Mouse (Mus musculus) Patski (cell line): ENCODE measurements at regions not wholly inside any gene's neighbourhood (a gene's known extent, or its start where the extent isn't known, plus 50 kb on each side); places are given as distances from the start of the nearest gene placed in this dataset.

Experiments used
- ATAC-seq: fragments of 100-300 bp; one replicate; pipeline ENCODE4 v1.8.0; 2021
- CTCF ChIA-PET: fragments of 350-600 bp; sonication (Branson Sonifier 250); formaldehyde crosslinking; loops from one replicate; lab custom pipeline; 2022; ENCODE audit warnings: inconsistent platforms; lab: Charles Lee
- POLR2A ChIA-PET: fragments of 350-600 bp; sonication (Branson Sonifier 250); formaldehyde crosslinking; loops from one replicate; lab custom pipeline; 2022; ENCODE audit warnings: antibody characterized with exemption, inconsistent platforms; lab: Charles Lee
- DNase-seq: peaks from one replicate; pipeline ENCODE4 v3.0.0-alpha.2; 2011; ENCODE audit warnings: low read depth, low spot score
- H3K27me3 ChIP-seq: fragments of 371-371 bp; one replicate; pipeline ENCODE4 v1.5.1; 2021
- CTCF ChIP-seq: fragments of 100-300 bp; IDR thresholded peaks from one replicate; pipeline ENCODE4 v1.5.1; 2021
- in situ Hi-C: fragments of 300-500 bp; cut with MboI; formaldehyde crosslinking; loops from 3 replicates; pipeline ENCODE4 v1.11.1; 2018; ENCODE audit warnings: low pct_unique_long_range_greater_than_20kb, mixed read lengths

DNA sequence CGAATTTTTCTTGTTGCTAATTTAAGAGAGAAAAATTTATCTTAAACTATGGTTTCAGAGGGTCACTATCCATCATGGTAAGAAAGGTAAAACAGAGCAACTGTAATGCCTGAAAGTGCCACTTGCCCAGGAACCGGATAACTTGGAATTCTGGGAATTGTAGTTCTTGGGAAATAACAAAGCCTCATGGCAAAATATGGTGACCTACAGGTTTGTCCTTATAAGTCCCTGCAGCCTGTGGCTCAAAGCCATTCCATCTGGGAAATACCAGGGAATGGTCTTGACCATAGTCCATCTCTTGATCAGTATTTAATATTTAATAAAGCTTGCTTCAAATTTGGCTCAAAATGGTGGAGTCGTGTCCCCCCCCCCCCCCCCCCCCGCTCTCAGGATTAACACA lies 111.9 kb upstream of the Gpr139 start:
- DNase-seq (no peak), ATAC-seq (no peak)
- CTCF ChIA-PET: no interaction called here
- no peak for TF ChIP-seq CTCF
- in situ Hi-C loops: no loop called here
- no peaks in the 10 kb centered on the region for H3K27me3 ChIP-seq
- POLR2A ChIA-PET: no interaction called here

GRCm38 (mm10) chr7:119291442-119291841 lies 107.0 kb upstream of the Gpr139 start:
- ChIA-PET POLR2A (no interaction called here), CTCF (no interaction called here)
- DNase-seq: no peak
- no peak for TF ChIP-seq CTCF
- ATAC-seq: no peak
- H3K27me3 ChIP-seq: no peaks in the 10 kb centered on the region
- in situ Hi-C loops: no loop called here

DNA sequence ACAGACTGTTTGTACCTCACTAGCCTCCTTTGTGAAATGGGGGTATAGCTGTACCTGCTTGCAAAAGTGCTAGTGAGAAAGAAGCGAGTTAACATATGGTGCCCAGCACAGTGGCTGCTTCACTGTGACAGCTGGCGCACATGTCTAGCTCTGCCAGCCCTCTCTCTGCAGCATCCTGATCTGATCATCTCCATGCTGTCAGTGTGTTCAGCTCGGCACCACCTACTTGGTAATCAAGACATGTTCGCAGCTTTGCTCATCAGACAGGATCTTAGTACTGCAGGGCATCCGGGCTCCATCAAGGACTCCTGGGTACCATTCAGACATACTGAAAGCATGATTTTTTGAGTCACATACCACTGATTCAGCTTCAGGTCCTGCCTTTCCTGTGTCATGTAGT lies 100.9 kb upstream of the Gpr139 start:
- TF ChIP-seq CTCF: no peak
- ChIA-PET CTCF (interaction anchor here (1.4 kb wide), 1 partner anchor 25 kb away, joined by 4 read pairs; no protein-coding TSS in a partner anchor), POLR2A (no interaction called here)
- in situ Hi-C loops: no loop called here
- ATAC-seq (no peak), DNase-seq (no peak)
- no peaks in the 10 kb centered on the region for H3K27me3 ChIP-seq

GRCm38 (mm10) chr7:119279896-119280661 lies 95.7 kb upstream of the Gpr139 start:
- POLR2A ChIA-PET: no interaction called here
- no peaks in the 10 kb centered on the region for H3K27me3 ChIP-seq
- in situ Hi-C loops: no loop called here
- ATAC-seq: no peak
- no peak for DNase-seq
- no peak for TF ChIP-seq CTCF
- CTCF ChIA-PET: no interaction called here

- no peaks in the 10 kb centered on the region for H3K27me3 ChIP-seq
- in situ Hi-C loops: no loop called here
- TF ChIP-seq CTCF: no peak
- ChIA-PET CTCF (no interaction called here), POLR2A (no interaction called here)
- DNase-seq: no peak
- ATAC-seq: no peak
Observed at GRCm38 (mm10) chr7:119272621-119273020, 88.2 kb upstream of the Gpr139 start.

DNA sequence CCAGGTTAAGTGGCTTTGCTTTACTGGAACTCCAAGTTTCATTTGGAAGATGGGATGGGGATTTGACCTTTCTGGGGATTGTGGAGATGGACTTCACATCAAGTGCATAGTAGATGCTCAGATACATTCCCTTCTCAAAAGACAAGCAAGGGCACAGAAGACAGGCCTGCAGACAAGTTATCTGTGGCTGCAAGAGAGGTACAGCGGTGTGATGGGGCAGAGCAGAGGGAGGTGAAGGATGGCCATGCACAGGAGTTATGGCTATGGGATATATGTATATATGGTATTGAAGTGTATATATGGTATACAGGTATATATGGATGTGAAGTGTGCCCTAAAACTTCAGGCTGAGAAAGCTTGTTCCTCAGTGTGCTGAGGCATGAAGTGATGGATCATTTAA lies 87.0 kb upstream of the Gpr139 start:
- TF ChIP-seq CTCF: no peak
- ATAC-seq (no peak), DNase-seq (no peak)
- H3K27me3 ChIP-seq: peaks cover 2% of the 10 kb centered on the region
- POLR2A ChIA-PET: no interaction called here
- CTCF ChIA-PET: interaction anchor here (0.6 kb wide), 1 partner anchor 31 kb away, joined by 3 read pairs; no protein-coding TSS in a partner anchor
- in situ Hi-C loops: no loop called here

DNA sequence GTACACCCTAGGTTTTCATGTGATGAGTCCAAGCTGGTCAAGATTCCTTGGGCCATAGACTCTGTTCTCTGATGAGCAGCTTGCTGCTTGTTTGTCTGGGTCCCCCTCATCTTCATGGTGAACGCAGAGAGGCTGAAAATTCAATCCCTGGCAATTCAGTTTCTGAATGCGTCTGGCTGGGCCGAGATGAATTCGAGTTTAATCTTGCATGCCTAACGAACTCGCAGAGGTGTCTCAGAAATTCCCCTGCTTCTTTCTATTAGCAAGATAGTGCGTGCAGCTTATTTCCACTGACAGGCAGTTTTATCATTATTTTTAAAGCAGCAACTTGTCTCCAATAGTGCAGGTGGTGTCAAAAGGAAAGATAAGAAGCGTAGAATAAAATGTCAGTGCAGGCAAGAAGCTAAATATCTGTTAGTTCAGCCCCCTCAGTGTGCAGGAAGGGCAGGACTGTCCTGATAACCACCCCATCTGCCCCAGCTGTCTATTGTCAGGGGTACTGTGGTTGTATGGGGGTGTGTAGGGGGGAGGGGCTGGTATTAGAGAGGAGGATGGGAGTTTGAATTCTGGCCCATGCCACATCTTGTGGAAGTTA lies 86.5 kb upstream of the Gpr139 start:
- no peak for ATAC-seq

GRCm38 (mm10) chr7:119258222-119258621 lies 73.8 kb upstream of the Gpr139 start:
- ChIA-PET POLR2A (interaction anchor here (0.8 kb wide), 1 partner anchor 25 kb away, joined by 3 read pairs; no protein-coding TSS in a partner anchor), CTCF (no interaction called here)
- H3K27me3 ChIP-seq: no peaks in the 10 kb centered on the region
- DNase-seq (no peak), ATAC-seq (no peak)
- in situ Hi-C loops: no loop called here
- no peak for TF ChIP-seq CTCF

More for the DNA sequence above, 86.5 kb upstream of the Gpr139 start:
- CTCF ChIA-PET: no interaction called here
- no peak for TF ChIP-seq CTCF
- POLR2A ChIA-PET: no interaction called here
- DNase-seq: no peak
- peaks cover 4% of the 10 kb centered on the region for H3K27me3 ChIP-seq
- in situ Hi-C loops: no loop called here

DNA sequence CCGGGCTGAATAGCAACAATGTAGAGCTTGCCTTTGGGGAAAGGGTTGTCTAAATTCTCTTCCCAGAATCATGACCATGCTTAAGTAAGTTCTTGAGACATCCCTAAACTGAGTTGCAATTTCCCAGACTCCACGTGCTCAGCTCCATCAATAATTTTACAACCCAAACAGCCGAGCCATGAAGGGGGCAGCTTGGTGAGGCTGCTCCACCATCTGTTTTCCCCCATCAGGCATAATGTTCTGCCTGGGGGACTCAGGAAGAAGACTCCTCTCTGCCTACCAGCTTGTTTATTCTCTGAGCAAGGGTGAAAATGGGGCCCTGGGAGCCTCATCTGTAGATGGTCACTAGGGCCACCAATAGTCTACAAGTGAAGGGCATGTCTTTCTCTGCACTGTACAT lies 72.5 kb upstream of the Gpr139 start:
- H3K27me3 ChIP-seq: no peaks in the 10 kb centered on the region
- TF ChIP-seq CTCF: no peak
- ChIA-PET CTCF (no interaction called here), POLR2A (no interaction called here)
- DNase-seq (no peak), ATAC-seq (no peak)
- in situ Hi-C loops: no loop called here

DNA sequence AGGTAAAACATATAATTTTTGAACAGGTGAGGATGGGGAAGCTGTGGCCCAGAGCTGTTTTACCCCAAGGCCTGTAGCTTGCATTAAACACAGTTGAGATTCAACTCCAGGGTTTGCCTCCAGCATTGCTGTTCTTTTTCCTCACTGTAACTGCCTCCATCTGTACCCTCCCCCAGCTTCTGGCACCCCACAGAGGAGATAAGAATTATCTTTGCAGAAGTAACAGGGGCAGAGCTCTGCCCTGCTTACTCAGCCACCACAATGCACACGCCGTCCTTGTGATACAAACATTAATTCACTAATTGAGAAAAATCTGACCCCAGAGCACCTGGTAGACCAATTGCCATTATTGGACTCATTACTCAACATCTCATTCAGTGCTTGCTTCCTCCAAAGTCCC lies 68.3 kb upstream of the Gpr139 start:
- no peaks in the 10 kb centered on the region for H3K27me3 ChIP-seq
- no peak for ATAC-seq
- POLR2A ChIA-PET: no interaction called here
- no peak for DNase-seq
- CTCF ChIA-PET: no interaction called here
- in situ Hi-C loops: no loop called here
- no peak for TF ChIP-seq CTCF

- TF ChIP-seq CTCF: no peak
- H3K27me3 ChIP-seq: no peaks in the 10 kb centered on the region
- CTCF ChIA-PET: no interaction called here
- DNase-seq: no peak
- in situ Hi-C loops: no loop called here
- ATAC-seq: no peak
- POLR2A ChIA-PET: no interaction called here
Observed at GRCm38 (mm10) chr7:119251679-119252078, 67.3 kb upstream of the Gpr139 start.
